Mouse (Mus musculus): ENCODE data around the gene Hoxd10. TPM values are rescaled to one million over a fixed set of nuclear protein-coding genes. Genes with fewer than 3 reads are reported as not detected.

The Hoxd10 gene
- polyA plus RNA-seq (2012; ENCODE audit: low replicate concordance): not detected in 2 replicates

DNA sequence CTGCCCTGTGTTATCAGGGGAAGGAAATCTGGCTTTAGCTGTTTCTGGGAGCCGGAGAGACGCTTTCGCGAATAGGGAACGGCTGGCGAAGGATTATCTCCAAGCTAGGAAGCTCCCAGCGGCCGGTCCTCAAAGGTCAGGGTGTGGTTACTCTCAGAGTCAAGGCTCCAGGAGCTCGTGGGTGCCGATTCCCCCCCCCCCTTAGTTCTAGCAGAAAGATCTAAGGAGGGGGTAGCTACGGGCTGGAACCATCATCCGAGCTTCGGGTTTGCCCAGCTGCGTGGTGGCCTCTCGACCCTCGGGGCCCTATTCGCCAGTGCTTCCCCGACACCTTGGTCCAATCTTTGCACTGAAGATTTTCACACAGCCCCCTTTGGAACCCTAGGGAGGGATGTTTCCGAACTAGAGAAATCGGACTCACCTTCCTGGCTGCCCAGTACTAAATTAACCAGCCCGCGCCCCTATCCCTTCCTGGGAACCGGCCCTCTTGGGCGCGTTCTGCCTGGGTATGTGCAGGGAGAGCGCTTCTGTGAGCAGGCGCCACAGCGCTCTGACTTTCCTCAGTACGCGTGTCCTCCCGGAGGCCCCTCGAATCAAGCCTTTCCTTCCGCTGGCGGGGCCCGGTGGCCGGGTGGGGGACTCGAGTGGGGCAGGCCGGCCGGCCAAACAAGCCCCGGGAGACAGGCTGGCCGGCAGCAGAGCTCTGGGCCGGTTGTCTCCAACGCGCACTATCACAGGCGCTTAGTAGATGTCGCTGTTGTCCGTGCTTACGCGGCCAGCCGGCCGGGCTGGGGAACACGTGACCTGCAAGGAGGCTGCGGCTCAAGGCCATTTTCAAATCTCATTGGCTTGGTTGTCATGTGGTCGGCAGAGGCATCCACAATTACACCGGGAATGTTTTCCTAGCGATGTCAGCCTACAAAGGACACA is at the start of gene Hoxd10:
Gene Hoxd10, plus strand, starts transcription at position 903 of the 930 bp plus-strand sequence.

DNA sequence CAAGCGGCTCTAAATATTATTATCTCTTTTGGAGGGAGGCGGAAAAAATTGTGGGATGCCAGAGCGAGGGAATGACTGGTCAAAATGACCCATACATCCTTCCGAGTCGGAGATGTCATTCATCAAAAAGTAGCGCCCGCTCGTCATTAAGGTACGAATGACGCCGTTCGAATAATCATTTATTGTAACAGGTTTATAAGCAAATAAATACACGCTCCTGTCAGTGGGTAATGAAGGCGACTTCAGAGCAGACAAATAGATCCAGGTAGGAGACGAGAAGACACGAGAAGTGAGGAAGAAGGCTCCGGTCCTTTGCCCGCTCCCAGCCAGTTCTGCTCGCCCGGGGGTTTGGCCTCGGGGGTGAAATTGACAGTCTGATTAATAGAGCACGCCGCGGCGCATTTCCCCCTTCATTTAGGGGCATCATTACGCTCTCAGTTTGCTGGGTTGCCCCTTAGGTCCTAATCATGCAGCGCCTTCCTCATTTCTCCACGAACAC is 32.2 kb upstream of the Hoxd10 start, which contains the start of gene Evx2:
Gene Evx2, minus strand, starts transcription at position 51 of the 499 bp plus-strand sequence.

DNA sequence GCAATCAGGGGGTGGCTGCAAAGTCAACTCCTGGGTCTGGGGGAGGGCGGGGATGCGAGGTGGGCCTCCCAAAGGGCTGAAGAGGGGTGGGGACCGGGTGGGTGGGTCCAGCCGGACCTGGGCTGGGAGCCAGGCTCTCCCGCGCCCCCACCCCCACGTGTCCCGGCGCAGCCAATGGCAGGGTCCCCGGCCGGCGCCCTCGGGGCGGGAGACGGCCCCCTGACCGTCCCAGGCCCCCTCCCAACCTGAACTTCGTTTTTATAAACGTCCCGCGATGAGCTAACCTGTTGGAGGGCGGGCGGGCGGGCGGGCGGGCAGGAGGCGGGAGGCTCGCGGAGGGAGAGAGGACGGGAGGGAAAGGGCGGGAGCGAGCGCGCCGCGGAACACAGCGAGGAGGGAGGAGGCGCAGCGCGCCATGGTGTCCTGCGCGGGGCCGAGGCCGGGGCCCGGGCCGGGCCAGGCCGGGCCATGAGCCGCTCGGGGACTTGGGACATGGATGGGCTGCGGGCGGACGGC is 23.8 kb upstream of the Hoxd10 start, which contains the start of gene Hoxd13:
Gene Hoxd13, plus strand, starts transcription at position 469 of the 516 bp plus-strand sequence.

DNA sequence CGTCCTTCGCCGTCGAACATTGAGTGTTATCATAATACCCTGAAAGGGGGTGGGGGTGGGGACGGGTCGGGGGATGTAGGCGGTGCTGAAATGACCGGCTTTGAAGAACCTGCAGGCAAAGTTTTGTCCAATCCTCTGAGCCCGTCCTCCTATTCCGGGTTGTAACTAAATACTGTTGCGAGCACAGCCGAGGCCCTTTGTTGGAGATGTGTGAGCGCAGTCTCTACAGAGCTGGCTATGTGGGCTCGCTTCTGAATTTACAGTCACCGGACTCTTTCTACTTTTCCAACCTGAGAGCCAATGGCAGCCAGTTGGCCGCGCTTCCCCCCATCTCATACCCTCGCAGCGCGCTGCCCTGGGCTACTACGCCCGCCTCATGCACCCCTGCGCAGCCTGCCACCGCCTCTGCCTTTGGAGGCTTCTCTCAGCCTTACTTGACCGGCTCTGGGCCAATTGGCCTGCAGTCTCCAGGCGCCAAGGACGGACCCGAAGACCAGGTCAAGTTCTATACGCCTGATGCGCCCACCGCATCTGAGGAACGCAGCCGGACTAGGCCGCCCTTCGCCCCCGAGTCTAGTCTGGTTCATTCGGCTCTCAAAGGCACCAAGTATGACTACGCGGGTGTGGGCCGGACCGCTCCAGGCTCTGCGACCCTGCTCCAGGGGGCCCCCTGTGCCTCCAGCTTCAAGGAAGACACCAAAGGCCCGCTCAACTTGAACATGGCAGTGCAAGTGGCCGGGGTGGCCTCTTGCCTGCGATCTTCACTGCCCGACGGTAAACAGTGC is 16.7 kb upstream of the Hoxd10 start, which contains the start of gene Hoxd12:
Gene Hoxd12, plus strand, starts transcription at position 133 of the 785 bp plus-strand sequence.

DNA sequence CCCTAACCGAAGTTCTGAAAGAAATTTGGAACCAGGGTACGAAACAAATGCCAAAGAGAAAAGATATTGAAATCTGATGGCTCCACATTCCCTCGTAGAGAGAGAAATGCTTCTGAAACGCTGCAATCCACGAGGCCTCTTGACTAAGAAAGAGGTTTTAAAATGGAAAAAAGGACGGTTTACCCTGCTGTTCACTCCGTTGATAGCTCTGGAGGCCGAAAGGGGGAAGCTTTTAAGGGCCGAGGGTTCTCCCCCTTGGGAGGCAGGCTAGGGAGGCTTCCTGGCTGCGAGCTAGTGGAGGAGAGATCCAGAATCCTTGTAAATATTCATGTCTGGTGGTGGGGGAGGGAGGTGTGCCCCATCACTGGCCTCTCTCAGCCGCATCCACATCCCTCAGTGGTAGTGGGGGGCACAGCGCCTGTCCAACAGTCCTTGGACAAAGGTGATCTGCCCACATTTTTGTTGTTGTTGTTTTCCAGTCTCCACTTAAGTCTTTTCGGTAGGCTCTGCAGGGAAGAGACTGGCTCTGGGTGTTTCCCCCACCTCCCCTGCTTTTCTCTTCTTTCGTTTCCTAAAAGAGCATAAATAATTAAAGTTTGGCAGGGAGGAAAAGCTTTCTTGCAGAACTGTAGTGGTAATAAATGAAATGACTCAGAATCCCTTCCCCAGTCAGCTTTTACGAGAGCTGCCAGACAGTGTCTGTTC is 12.7 kb upstream of the Hoxd10 start, which contains the start of gene Hoxd11:
Gene Hoxd11, plus strand, starts transcription at position 667 of the 705 bp plus-strand sequence.

DNA sequence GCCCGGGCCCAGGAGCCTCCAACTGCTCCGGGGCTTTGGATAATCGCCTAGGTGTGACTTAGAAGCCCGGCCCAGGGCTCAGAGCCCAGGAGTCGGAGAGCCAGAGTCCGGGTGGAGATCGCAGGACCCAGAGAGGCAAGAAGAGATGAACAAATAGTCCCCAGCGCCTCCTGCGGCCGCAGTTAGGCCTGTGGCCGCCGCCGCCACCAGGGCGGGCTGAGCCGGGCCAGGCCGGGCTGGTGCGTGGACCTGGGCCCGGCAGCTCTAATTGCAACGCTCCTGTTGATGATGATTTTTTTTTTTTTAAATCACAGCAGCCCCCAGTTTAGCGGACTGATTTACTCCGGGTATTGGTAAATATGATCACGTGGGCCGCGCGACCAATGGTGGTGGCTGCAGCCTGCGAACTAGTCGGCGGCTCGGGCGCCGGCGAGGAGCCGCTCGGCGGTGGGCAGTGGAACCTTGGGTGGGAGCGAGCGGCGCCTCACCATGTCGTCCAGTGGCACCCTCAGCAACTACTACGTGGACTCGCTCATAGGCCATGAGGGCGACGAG is 5.9 kb downstream of the Hoxd10 start, which contains the start of gene Hoxd9:
Gene Hoxd9, plus strand, starts transcription at position 161 of the 555 bp plus-strand sequence.

DNA sequence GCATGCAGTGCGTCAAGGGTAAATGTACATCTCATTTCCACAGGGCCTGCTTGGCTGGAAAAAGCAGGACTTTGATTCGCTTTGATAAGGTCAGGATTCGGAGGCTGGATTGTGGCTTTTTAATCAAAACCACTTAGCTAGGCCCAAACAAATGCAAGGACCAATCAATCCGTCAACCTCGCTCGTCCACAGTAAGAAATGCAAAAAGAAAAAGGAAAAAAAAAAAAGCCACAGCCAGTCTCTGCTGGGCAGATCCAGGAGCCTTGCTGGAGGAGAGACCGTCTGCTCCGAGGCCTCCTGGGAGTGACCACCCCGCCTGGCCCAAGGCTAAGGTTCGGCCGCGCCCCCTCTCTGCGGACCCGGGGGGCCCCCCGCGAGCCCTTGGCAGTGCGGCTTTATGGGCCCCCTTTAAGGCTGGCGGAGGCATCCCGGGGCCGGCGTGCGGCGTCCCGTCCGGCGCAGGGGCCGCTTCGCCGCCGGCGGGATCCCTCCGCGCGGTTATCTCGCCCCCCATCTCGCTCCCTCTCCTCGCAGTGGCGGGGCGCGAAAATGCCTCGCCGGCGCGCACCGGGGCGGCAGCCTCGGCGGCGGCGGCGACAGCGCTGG is 12.8 kb downstream of the Hoxd10 start, which contains the start of gene Hoxd8:
Gene Hoxd8, plus strand, starts transcription at position 223 of the 606 bp plus-strand sequence.

DNA sequence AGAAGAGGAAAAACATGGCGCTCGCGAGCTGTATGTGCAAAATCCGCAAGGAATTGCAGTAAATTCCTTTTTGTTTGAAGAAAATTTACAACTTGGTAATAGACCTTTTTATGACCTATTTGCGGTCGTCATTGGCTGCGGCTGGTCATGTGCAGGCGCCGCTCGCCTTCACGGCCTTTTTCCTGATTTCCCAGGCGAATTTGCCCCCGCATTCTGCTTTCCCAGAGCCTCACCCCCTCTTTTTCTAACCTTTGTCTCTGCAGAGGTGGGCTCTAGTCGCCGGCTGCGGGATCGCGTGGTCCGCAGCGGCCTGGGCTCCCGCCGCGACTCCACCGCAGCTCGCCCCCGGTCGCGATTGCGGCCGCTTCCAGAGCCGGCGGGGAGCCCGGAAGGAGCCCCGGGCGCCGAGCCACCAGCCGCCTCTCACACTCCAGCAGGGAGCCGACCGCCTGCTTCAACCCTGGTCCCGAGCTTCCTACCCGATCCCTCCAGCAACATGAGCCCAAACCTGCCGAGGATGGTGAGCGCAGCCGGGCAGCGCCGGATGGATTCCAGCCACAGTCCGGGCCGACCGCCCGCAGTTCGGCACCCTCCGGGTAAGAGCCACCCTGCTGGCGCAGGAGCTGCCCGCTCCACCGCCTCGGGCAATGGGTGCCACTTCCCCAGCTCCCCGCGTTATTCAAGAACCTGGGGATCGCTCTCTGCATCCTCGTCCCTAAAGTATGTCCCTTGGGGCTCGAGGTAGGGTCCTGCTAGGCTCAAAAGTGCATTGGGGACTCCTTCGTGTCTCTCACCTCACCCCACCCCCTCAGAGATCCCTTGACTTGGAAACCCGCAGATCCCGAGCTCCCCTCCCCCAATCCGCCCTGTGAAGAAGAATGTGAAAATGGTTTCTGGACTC is 20.2 kb downstream of the Hoxd10 start, which contains the start of the genes Hoxd3 and Hoxd4:
Gene Hoxd3, plus strand, starts transcription at position 207 of the 901 bp plus-strand sequence.
Gene Hoxd4, plus strand, starts transcription at position 209 of the 901 bp plus-strand sequence.

DNA sequence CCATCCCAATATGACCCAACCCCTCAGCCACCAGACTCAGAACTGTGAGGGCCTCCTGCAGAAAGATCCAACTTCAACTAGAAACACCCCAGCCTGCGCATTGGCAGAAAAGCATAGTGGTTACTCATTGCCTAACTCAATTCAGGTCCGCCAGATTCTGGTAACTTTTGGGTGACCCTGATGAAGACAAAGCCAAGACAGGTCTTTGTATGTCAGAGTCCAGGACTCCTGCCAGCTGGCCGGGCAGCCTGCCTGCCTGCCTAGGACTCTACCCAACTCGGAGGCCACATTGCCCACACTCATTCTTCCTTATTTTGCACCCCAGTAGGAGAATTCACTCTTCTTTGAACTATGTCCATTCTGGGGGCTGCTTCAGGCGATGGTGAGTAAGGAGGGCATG is 34.8 kb downstream of the Hoxd10 start, which contains the start of gene Gm28230:
Gene Gm28230, plus strand, starts transcription at position 178 of the 400 bp plus-strand sequence.

Other genes with a start within 250 kb of the Hoxd10 start
- 5.0 and 12.5 TPM in 2 replicates for gene Lnpk, start 112.5 kb upstream of the Hoxd10 start, polyA plus RNA-seq (2012; ENCODE audit: low replicate concordance)
- gene Evx2, start 32.4 kb upstream of the Hoxd10 start, polyA plus RNA-seq (2012; ENCODE audit: low replicate concordance): not detected in 2 replicates
- not detected in 2 replicates for gene Hoxd13, start 23.6 kb upstream of the Hoxd10 start, polyA plus RNA-seq (2012; ENCODE audit: low replicate concordance)
- gene Hoxd12, start 16.9 kb upstream of the Hoxd10 start, polyA plus RNA-seq (2012; ENCODE audit: low replicate concordance): not detected in 2 replicates
- not detected in 2 replicates for gene Hoxd11, start 12.4 kb upstream of the Hoxd10 start, polyA plus RNA-seq (2012; ENCODE audit: low replicate concordance)
- not detected in 2 replicates for gene Hoxd9, start 5.8 kb downstream of the Hoxd10 start, polyA plus RNA-seq (2012; ENCODE audit: low replicate concordance)
- gene Hoxd8, start 12.7 kb downstream of the Hoxd10 start, polyA plus RNA-seq (2012; ENCODE audit: low replicate concordance): 0.04 TPM in 1 of 2 replicates, not detected in the other
- gene Hoxd3, start 20.0 kb downstream of the Hoxd10 start, polyA plus RNA-seq (2012; ENCODE audit: low replicate concordance): not detected in 2 replicates
- 0.47 TPM in 1 of 2 replicates, not detected in the other for gene Hoxd4, start 20.0 kb downstream of the Hoxd10 start, polyA plus RNA-seq (2012; ENCODE audit: low replicate concordance)
- gene Gm28230, start 34.8 kb downstream of the Hoxd10 start, polyA plus RNA-seq (2012; ENCODE audit: low replicate concordance): 0.03 TPM in 1 of 2 replicates, not detected in the other
- not detected in 2 replicates for gene Hoxd1, start 71.1 kb downstream of the Hoxd10 start, polyA plus RNA-seq (2012; ENCODE audit: low replicate concordance)
- gene Mtx2, start 133.9 kb downstream of the Hoxd10 start, polyA plus RNA-seq (2012; ENCODE audit: low replicate concordance): 21.6 and 35.3 TPM in 2 replicates